Mouse (Mus musculus) heart, postnatal 0 days (tissue): ENCODE measurements at regions not wholly inside any gene's neighbourhood (a gene's known extent, or its start where the extent isn't known, plus 50 kb on each side); places are given as distances from the start of the nearest gene placed in this dataset.

Source experiments
- CTCF ChIP-seq: IDR thresholded peaks from 2 replicates; pipeline ENCODE4 v1.5.1; 2016; ENCODE audit warnings: antibody characterized with exemption, control low read depth, low read depth
- EP300 ChIP-seq: IDR thresholded peaks from 2 replicates; pipeline ENCODE4 v1.6.1; 2016; ENCODE audit warnings: antibody characterized with exemption, low read depth

DNA sequence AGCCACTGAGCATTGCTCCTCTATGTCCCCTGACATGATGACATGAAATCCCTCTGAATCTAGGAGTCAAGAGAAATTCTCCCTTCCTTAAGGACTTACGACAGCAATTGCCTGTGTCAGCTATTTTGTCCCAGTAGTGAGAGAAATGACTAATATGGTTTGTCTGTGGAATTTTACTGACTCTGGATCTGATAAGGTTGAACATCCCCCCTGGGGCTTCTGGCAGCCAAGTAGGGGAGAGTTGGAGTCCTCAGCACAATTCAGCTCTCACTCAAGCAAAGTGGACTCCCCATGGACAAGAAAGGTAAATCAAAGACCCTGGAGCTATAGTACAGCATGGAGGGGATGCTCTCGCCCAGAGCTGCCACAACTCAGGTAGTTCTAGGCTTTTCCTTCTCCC lies 105.0 kb downstream of the Pdgfra start:
- no peak for TF ChIP-seq CTCF
- TF ChIP-seq EP300 = no peak
